Mouse (Mus musculus): Measurements from ENCODE around the gene Gm49661. TPM values are rescaled to one million over a fixed set of nuclear protein-coding genes. Genes with fewer than 3 reads are reported as not detected.

Gene Gm49661
- polyA plus RNA-seq, 1 experiment from 2014 or later: not detected

- H3K4me2 ChIP-seq: no peak overlapping the region
- H3K4me1 ChIP-seq: peaks cover 67% of the 10 kb centered on the region
- H3K27ac ChIP-seq: no peak overlapping the region
- no peak for ATAC-seq (replicated peaks)
- H3K4me3 ChIP-seq: no peak overlapping the region
- peaks cover 29% of the 10 kb centered on the region for H3K27me3 ChIP-seq (replicated peaks)
- H3K9ac ChIP-seq: no peak overlapping the region
- H3K9me3 ChIP-seq: no peaks in the 10 kb centered on the region
- H3K36me3 ChIP-seq (replicated peaks): no peaks in the 10 kb centered on the region
- 87% methylated on average over 15 of the region's 15 CpGs for WGBS
Observed at GRCm38 (mm10) chr8:84981644-84982498, 12.6 kb upstream of the Gm49661 start.

- peaks cover 69% of the 10 kb centered on the region for H3K4me1 ChIP-seq
- no peak overlapping the region for H3K4me3 ChIP-seq
- no peaks in the 10 kb centered on the region for H3K9me3 ChIP-seq
- no peaks in the 10 kb centered on the region for H3K36me3 ChIP-seq (replicated peaks)
- H3K27me3 ChIP-seq (replicated peaks): peaks cover 28% of the 10 kb centered on the region
- peak overlapping the region; percentile 30; the same call in 1 of the 2 replicates for H3K9ac ChIP-seq
- WGBS: 33% methylated on average over 11 of the region's 11 CpGs
- ATAC-seq (replicated peaks): no peak
- H3K4me2 ChIP-seq: peak overlapping the region; percentile 100; the same call in 1 of the 2 replicates
- H3K27ac ChIP-seq: peak overlapping the region; percentile 45
Observed at GRCm38 (mm10) chr8:84980622-84981358, 11.6 kb upstream of the Gm49661 start.

- peak overlapping the region; percentile 31 for H3K4me3 ChIP-seq
- no peaks in the 10 kb centered on the region for H3K9me3 ChIP-seq
- peak overlapping the region; percentile 30 for H3K9ac ChIP-seq
- H3K4me1 ChIP-seq: peaks cover 68% of the 10 kb centered on the region
- peak overlapping the region; percentile 45 for H3K27ac ChIP-seq
- WGBS: 3% methylated on average over 40 of the region's 42 CpGs
- no peaks in the 10 kb centered on the region for H3K36me3 ChIP-seq (replicated peaks)
- ATAC-seq (replicated peaks): peak; percentile 34
- H3K27me3 ChIP-seq (replicated peaks): peaks cover 28% of the 10 kb centered on the region
- peak overlapping the region; percentile 100 for H3K4me2 ChIP-seq
Observed at GRCm38 (mm10) chr8:84979599-84980421, 10.6 kb upstream of the Gm49661 start.

- H3K36me3 ChIP-seq (replicated peaks): peaks cover 4% of the 10 kb centered on the region; the same call in 1 of the 2 replicates
- peaks cover 64% of the 10 kb centered on the region for H3K4me1 ChIP-seq
- H3K9ac ChIP-seq: peak within 1 kb of the TSS; percentile 63
- H3K9me3 ChIP-seq: no peaks in the 10 kb centered on the region
- peak within 1 kb of the TSS; percentile 64 for H3K27ac ChIP-seq
- H3K4me3 ChIP-seq: peak within 1 kb of the TSS; percentile 55
- ATAC-seq (replicated peaks): peak; percentile 41
- under 1% methylated on average over 63 of the region's 63 CpGs for WGBS
- H3K4me2 ChIP-seq: peak within 1 kb of the TSS; percentile 100
- H3K27me3 ChIP-seq (replicated peaks): peaks cover 18% of the 10 kb centered on the region
Observed at GRCm38 (mm10) chr8:84978248-84978940, 9.2 kb upstream of the Gm49661 start, which contains the start of gene Junb. TSS of gene Junb (minus strand) at chr8:84978718.

DNA sequence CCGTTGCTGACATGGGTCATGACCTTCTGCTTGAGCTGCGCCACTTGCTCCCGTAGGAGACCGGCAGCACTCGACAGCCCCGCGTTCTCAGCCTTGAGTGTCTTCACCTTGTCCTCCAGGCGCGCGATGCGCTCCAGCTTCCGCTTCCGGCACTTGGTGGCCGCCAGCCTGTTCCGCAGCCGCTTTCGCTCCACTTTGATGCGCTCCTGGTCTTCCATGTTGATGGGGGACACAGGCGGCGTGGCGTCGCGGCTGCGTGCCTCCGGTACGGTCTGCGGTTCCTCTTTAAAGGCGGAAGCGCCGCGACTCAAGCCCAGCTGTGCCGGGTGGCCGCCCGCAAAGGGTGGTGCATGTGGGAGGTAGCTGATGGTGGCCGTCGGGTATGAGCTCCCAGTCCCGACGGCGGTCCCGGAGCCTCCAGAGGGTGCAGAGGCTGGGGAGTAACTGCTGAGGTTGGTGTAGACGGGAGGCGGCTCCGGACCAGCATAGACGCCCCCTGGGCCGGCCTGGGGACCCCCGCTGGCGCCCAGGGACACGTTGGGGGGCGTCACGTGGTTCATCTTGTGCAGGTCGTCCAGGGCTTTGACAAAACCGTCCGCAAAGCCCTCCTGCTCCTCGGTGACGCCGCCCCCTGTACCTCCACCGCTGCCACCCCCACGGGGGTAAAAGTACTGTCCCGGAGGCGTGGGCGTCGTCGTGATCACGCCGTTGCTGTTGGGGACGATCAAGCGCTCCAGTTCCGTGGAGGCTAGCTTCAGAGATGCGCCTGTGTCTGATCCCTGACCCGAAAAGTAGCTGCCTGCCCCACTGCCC, 8.4 kb upstream of the Gm49661 start:
- peak overlapping the region; percentile 100 for H3K4me2 ChIP-seq
- H3K9ac ChIP-seq: peak overlapping the region; percentile 63
- H3K36me3 ChIP-seq (replicated peaks): peaks cover 10% of the 10 kb centered on the region
- H3K4me1 ChIP-seq: peaks cover 64% of the 10 kb centered on the region
- H3K27ac ChIP-seq: no peak overlapping the region; the same call in 1 of the 2 replicates
- no peak for ATAC-seq (replicated peaks)
- WGBS: under 1% methylated on average over 70 of the region's 70 CpGs
- H3K9me3 ChIP-seq: no peaks in the 10 kb centered on the region
- H3K27me3 ChIP-seq (replicated peaks): peaks cover 18% of the 10 kb centered on the region
- H3K4me3 ChIP-seq: peak overlapping the region; percentile 55

DNA sequence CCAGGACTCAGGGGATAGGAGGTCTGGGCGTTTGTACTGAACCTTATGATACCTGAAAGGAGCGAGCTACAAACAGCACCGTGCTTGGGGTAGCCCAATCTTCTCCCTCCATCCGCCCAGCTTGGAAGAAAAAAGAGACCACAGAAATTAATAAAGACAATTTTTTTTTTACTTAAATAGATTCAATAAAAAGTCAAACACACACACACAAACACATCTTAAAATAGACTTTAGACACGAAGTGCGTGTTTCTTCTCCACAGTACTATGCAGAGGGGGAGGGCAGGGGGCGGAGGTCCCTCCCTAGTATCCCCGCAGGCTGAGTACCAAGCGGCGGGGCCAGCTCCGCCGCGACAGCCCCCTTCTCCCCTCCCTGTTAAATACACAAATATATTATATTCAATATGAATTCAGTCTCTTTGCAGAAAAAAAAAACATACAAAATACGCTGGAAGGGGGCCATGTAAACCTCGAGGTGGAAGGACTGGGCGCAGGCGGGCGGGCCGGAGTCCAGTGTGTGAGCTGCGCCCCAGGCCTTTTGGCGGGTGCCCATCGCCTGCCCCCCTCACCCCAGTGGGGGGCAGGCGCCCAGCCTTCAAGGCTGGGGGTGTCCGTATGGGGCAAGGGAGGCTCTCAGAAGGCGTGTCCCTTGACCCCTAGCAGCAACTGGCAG, 7.7 kb upstream of the Gm49661 start:
- H3K4me2 ChIP-seq: peak overlapping the region; percentile 100
- peak overlapping the region; percentile 55 for H3K4me3 ChIP-seq
- peaks cover 67% of the 10 kb centered on the region for H3K4me1 ChIP-seq
- H3K27me3 ChIP-seq (replicated peaks): peaks cover 13% of the 10 kb centered on the region
- H3K9me3 ChIP-seq: no peaks in the 10 kb centered on the region
- ATAC-seq (replicated peaks): no peak
- H3K27ac ChIP-seq: no peak overlapping the region
- H3K36me3 ChIP-seq (replicated peaks): peaks cover 17% of the 10 kb centered on the region
- WGBS: 3% methylated on average over 25 of the region's 25 CpGs
- H3K9ac ChIP-seq: peak overlapping the region; percentile 63

GRCm38 (mm10) chr8:84976031-84976762, 7.0 kb upstream of the Gm49661 start:
- WGBS: 1% methylated on average over 61 of the region's 61 CpGs
- Histone ChIP-seq H3K36me3 (replicated peaks) (peaks cover 22% of the 10 kb centered on the region), H3K27me3 (replicated peaks) (peaks cover 13% of the 10 kb centered on the region), H3K4me2 (peak overlapping the region; percentile 100), H3K4me3 (peak overlapping the region; percentile 55), H3K9me3 (no peaks in the 10 kb centered on the region), H3K9ac (peak overlapping the region; percentile 35; the same call in 1 of the 2 replicates), H3K4me1 (peaks cover 73% of the 10 kb centered on the region), H3K27ac (peak overlapping the region; percentile 22)
- ATAC-seq (replicated peaks): peak; percentile 75

DNA sequence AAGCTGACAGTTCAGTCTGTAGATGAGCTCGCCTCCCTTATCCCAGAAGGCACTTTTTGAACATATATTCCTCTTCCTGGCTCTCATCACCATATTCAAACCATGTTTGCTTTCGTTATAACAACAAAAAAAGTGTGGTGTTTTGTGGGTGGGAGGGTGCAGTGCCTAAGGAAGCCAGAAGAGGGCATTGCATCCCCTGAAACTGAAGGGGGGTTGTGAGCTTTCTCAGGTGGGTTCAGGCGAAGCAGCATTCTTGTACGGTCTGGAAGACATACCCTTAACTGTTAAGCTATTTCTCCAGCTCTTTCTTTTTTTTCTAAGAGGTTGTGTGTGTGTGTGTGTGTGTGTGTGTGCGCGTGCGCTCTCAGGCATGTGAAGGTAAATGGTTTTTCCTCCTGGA, 6.2 kb upstream of the Gm49661 start:
- Histone ChIP-seq H3K9ac (no peak overlapping the region), H3K4me1 (peaks cover 74% of the 10 kb centered on the region), H3K4me2 (no peak overlapping the region), H3K4me3 (no peak overlapping the region), H3K27ac (no peak overlapping the region), H3K9me3 (no peaks in the 10 kb centered on the region), H3K36me3 (replicated peaks) (peaks cover 22% of the 10 kb centered on the region), H3K27me3 (replicated peaks) (peaks cover 13% of the 10 kb centered on the region)
- ATAC-seq (replicated peaks): no peak
- WGBS: 31% methylated on average over 7 of the region's 7 CpGs

GRCm38 (mm10) chr8:84974543-84975142, 5.4 kb upstream of the Gm49661 start:
- WGBS: 86% methylated on average over 8 of the region's 8 CpGs
- Histone ChIP-seq H3K9ac (no peak overlapping the region), H3K4me2 (no peak overlapping the region), H3K36me3 (replicated peaks) (peaks cover 22% of the 10 kb centered on the region), H3K4me1 (peaks cover 68% of the 10 kb centered on the region), H3K27me3 (replicated peaks) (peaks cover 13% of the 10 kb centered on the region), H3K4me3 (no peak overlapping the region), H3K9me3 (no peaks in the 10 kb centered on the region), H3K27ac (no peak overlapping the region)
- no peak for ATAC-seq (replicated peaks)

Measured in midbrain, embryonic 15.5 days (tissue).